Mouse (Mus musculus) kidney, embryonic 15.5 days (tissue): ENCODE measurements around the gene Stk11ip. TPM values are rescaled to one million over a fixed set of nuclear protein-coding genes. Genes with fewer than 3 reads are reported as not detected.
A peak's percentile ranks its signal among the peaks of the same experiment; 100 is the strongest.

Source experiments
- ATAC-seq: fragments of 200-750 bp; cut with Nextera tagmentation; replicated peaks from 2 replicates; pipeline ENCODE4 v1.8.0; 2017; ENCODE audit warnings: moderate TSS enrichment; ENCODE audit not compliant: low FRiP score
- H3K27ac ChIP-seq: fragments of 300-500 bp; sonication (generic); 2 replicates; pipeline ENCODE4 v1.5.1; 2015; ENCODE audit warnings: mild to moderate bottlenecking, inconsistent platforms
- H3K27me3 ChIP-seq: fragments of 300-500 bp; sonication (generic); 2 replicates; pipeline ENCODE4 v1.6.1; 2015; ENCODE audit warnings: inconsistent platforms
- H3K36me3 ChIP-seq: fragments of 300-500 bp; sonication (generic); 2 replicates; pipeline ENCODE4 v1.6.1; 2015; ENCODE audit warnings: inconsistent platforms
- H3K4me1 ChIP-seq: fragments of 300-500 bp; sonication (generic); 2 replicates; pipeline ENCODE4 v1.6.1; 2015; ENCODE audit warnings: inconsistent platforms
- H3K4me2 ChIP-seq: fragments of 300-500 bp; sonication (generic); 2 replicates; pipeline ENCODE4 v1.6.1; 2015; ENCODE audit warnings: moderate library complexity, mild to moderate bottlenecking, inconsistent platforms
- H3K4me3 ChIP-seq: fragments of 300-500 bp; sonication (generic); replicated peaks from 2 replicates; pipeline ENCODE4 v1.5.1; 2015; ENCODE audit warnings: mild to moderate bottlenecking, inconsistent platforms
- H3K9ac ChIP-seq: fragments of 300-500 bp; sonication (generic); 2 replicates; pipeline ENCODE4 v1.6.1; 2015; ENCODE audit warnings: mild to moderate bottlenecking, inconsistent platforms
- H3K9me3 ChIP-seq: fragments of 300-500 bp; sonication (generic); replicated peaks from 2 replicates; pipeline ENCODE4 v1.6.1; 2016; ENCODE audit warnings: inconsistent platforms
- WGBS: fragments of 180-500 bp; shearing (Covaris S2); methylation state at CpG from one replicate; pipeline ENCODE4 v1.1.7; 2015; ENCODE audit warnings: mixed read lengths; 5-methylcytosine and 5-hydroxymethylcytosine counted together
- polyA plus RNA-seq: library from polyadenylated mRNA; unstranded; fragments of >200 nt; fragmentation: Nextera tagmentation; extraction: Ambion mirVana; gene quantifications from 2 replicates; pipeline ENCODE4 v1.2.1, GENCODE M21; 2015

Stk11ip gene
- polyA plus RNA-seq, 1 experiment from 2014 or later: 26.5 TPM

DNA sequence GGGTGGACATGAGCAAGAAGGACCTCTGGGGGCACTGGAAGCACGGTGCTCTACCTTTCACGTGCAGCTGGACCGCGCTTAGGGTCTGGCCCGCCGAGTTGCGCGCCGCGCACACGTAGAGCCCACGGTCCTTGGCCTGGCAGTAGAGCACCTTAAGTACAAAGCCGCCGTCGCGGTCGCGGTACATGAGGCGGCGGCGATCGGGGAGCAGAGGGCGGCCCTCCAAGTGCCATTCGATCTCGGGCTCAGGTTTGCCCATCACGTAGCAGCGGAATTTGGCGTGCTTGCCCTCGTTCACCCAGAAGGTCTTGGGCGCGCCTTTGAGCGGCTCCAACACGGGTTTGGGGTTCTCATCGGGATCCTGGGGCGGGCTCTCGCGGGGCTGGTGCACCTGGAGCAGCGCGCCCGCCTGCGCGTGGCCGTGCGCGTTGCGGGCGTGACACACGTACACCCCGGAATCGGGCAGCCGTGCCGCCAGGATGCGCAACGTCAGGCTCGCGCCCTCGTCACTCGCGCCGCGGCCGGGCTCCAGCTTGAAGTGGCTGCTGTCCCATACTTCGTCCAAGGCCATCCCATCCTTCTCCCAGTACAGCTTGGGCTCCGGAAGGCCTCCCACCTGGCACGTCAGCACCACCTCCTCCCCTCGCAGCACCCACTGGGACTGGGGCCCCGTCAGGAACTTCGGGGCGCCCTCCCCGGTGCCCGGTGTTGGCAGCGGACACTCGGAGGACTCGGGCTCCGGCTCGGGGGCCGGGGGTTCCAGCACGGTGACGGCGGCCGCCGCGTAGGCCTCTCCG, 16.0 kb upstream of the Stk11ip start:
- WGBS: under 1% methylated on average over 84 of the region's 84 CpGs
- peak; percentile 44 for ATAC-seq
- peaks cover 60% of the 10 kb centered on the region for H3K4me1 ChIP-seq

GRCm38 (mm10) chr1:75505956-75506831, 15.1 kb upstream of the Stk11ip start, which contains the start of gene Obsl1:
Gene Obsl1 (minus strand): TSS chr1:75506452.
- peak within 1 kb of the TSS; percentile 98 for H3K27ac ChIP-seq
- no peaks in the 10 kb centered on the region for H3K9me3 ChIP-seq
- H3K4me2 ChIP-seq: peak within 1 kb of the TSS; percentile 86
- H3K4me1 ChIP-seq: peaks cover 68% of the 10 kb centered on the region
- H3K36me3 ChIP-seq: peaks cover 28% of the 10 kb centered on the region
- WGBS: under 1% methylated on average over 65 of the region's 65 CpGs
- H3K4me3 ChIP-seq: peak within 1 kb of the TSS; percentile 88
- peak; percentile 94 for ATAC-seq
- no peaks in the 10 kb centered on the region for H3K27me3 ChIP-seq
- H3K9ac ChIP-seq: peak within 1 kb of the TSS; percentile 92

More for the DNA sequence above, 16.0 kb upstream of the Stk11ip start:
- Histone ChIP-seq H3K4me2 (peak overlapping the region; percentile 86), H3K36me3 (peaks cover 36% of the 10 kb centered on the region), H3K9me3 (no peaks in the 10 kb centered on the region), H3K4me3 (peak overlapping the region; percentile 88), H3K9ac (peak overlapping the region; percentile 92), H3K27me3 (no peaks in the 10 kb centered on the region), H3K27ac (peak overlapping the region; percentile 98)

DNA sequence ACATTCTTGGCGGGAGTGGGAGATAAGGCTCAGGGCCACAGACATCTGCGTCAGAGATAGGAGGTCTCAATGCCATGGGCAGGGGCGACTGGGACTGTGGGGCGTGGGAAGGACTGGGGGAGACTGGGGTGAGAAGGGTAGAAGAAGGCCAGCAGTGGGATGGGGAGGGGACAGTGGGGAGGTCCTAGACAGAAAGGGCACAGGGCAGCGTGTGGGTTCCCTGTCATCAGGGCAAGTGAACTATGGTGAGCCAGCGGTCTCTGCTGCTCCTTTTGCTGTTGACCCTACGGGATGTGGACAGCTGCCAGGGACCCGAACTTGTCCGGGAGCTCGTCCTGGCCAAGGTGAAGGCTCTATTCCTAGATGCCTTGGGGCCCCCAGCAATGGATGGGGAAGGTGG, 14.3 kb upstream of the Stk11ip start, which contains the start of gene Inha:
Inha (plus strand) TSS at position 72 of the 400 bp plus-strand sequence.
- Histone ChIP-seq H3K9ac (peak within 1 kb of the TSS; percentile 92), H3K27ac (peak within 1 kb of the TSS; percentile 98), H3K4me3 (peak within 1 kb of the TSS; percentile 88), H3K4me1 (peaks cover 75% of the 10 kb centered on the region), H3K36me3 (peaks cover 20% of the 10 kb centered on the region), H3K9me3 (no peaks in the 10 kb centered on the region), H3K4me2 (peak within 1 kb of the TSS; percentile 86), H3K27me3 (no peaks in the 10 kb centered on the region)
- 48% methylated on average over 10 of the region's 10 CpGs for WGBS
- ATAC-seq: 0 out of 2 replicates have a peak, but pooled peaks have one; percentile 3

GRCm38 (mm10) chr1:75509586-75509985, 11.7 kb upstream of the Stk11ip start:
- H3K4me2 ChIP-seq: no peak overlapping the region
- WGBS: 60% methylated on average over 20 of the region's 20 CpGs
- no peaks in the 10 kb centered on the region for H3K9me3 ChIP-seq
- H3K9ac ChIP-seq: no peak overlapping the region
- no peak for ATAC-seq
- H3K27me3 ChIP-seq: no peaks in the 10 kb centered on the region
- H3K4me3 ChIP-seq: no peak overlapping the region
- H3K4me1 ChIP-seq: peaks cover 55% of the 10 kb centered on the region
- 0 out of 2 replicates have a peak overlapping the region, but pooled peaks have one; percentile 6 for H3K27ac ChIP-seq
- no peaks in the 10 kb centered on the region for H3K36me3 ChIP-seq

DNA sequence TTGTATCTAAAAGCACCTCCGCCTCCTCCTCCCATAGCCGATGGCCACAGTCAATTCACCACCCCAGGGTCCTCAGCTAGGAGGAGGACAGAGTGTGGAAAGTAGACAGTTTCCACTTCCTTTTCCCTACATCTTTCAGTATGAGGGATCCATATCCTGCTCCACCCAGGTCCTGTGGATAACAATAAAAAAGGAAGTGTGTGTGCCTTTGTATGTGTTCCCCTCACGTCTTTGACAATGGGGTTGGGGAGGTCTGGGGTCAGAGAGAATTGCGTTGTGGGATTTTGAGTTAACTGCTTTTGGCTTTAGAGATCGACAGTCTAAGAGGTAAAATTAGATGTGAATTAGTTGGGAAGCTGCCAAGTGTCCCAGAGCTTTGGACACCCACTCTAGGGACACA, 11.2 kb upstream of the Stk11ip start:
- Histone ChIP-seq H3K27me3 (no peaks in the 10 kb centered on the region), H3K4me3 (no peak overlapping the region), H3K4me1 (peaks cover 50% of the 10 kb centered on the region), H3K27ac (no peak overlapping the region), H3K9ac (no peak overlapping the region), H3K4me2 (no peak overlapping the region), H3K9me3 (no peaks in the 10 kb centered on the region), H3K36me3 (no peaks in the 10 kb centered on the region)
- no peak for ATAC-seq
- WGBS: 78% methylated on average over 5 of the region's 5 CpGs

- H3K4me1 ChIP-seq: peaks cover 44% of the 10 kb centered on the region
- H3K9ac ChIP-seq: no peak overlapping the region
- H3K4me2 ChIP-seq: no peak overlapping the region
- ATAC-seq: no peak; the same call in 1 of the 2 replicates
- H3K36me3 ChIP-seq: no peaks in the 10 kb centered on the region
- H3K9me3 ChIP-seq: no peaks in the 10 kb centered on the region
- 66% methylated on average over 4 of the region's 4 CpGs for WGBS
- peak overlapping the region; percentile 57 for H3K27ac ChIP-seq
- H3K27me3 ChIP-seq: no peaks in the 10 kb centered on the region
- no peak overlapping the region for H3K4me3 ChIP-seq
These were observed 9.7 kb upstream of the Stk11ip start for GRCm38 (mm10) chr1:75511437-75512210.

- ATAC-seq: no peak
- H3K9ac ChIP-seq: no peak overlapping the region
- 91% methylated on average over 3 of the region's 3 CpGs for WGBS
- H3K27ac ChIP-seq: no peak overlapping the region
- H3K9me3 ChIP-seq: no peaks in the 10 kb centered on the region
- H3K4me1 ChIP-seq: peaks cover 35% of the 10 kb centered on the region
- no peak overlapping the region for H3K4me3 ChIP-seq
- no peaks in the 10 kb centered on the region for H3K36me3 ChIP-seq
- no peak overlapping the region for H3K4me2 ChIP-seq
- no peaks in the 10 kb centered on the region for H3K27me3 ChIP-seq
These were observed 8.8 kb upstream of the Stk11ip start for GRCm38 (mm10) chr1:75512550-75512949.

- Histone ChIP-seq H3K4me2 (no peak overlapping the region), H3K4me3 (no peak overlapping the region), H3K9ac (no peak overlapping the region), H3K9me3 (no peaks in the 10 kb centered on the region), H3K27me3 (no peaks in the 10 kb centered on the region), H3K4me1 (peaks cover 21% of the 10 kb centered on the region), H3K27ac (no peak overlapping the region), H3K36me3 (no peaks in the 10 kb centered on the region)
- WGBS: 77% methylated on average over 15 of the region's 15 CpGs
- ATAC-seq: no peak
These were observed 4.5 kb upstream of the Stk11ip start for GRCm38 (mm10) chr1:75516703-75517380.

- Histone ChIP-seq H3K4me3 (no peak overlapping the region), H3K4me2 (no peak overlapping the region), H3K4me1 (peaks cover 30% of the 10 kb centered on the region), H3K36me3 (no peaks in the 10 kb centered on the region), H3K27ac (peak overlapping the region; percentile 64), H3K27me3 (no peaks in the 10 kb centered on the region), H3K9me3 (no peaks in the 10 kb centered on the region), H3K9ac (no peak overlapping the region)
- 69% methylated on average over 3 of the region's 4 CpGs for WGBS
- ATAC-seq: no peak
These were observed 3.3 kb upstream of the Stk11ip start for GRCm38 (mm10) chr1:75517984-75518383.

DNA sequence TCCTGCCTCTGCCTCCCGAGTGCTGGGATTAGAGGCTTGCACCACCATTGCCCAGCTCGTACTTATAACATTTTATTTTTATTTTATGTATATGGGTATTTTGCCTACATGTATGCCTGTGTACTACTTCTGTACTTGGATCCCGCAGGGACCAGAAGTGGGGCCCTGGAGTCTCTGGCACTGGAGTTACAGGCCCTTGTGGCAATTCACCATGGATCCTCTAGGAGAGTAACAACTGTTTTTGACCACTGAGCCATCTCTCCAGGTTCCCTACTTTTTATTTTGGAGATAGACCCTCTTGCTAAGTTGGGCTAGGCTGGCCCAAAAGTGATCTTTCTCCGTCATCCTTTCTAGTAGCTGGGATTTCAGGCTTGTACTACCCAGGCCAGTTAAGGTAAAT, 2.9 kb upstream of the Stk11ip start:
- WGBS: 93% methylated on average over 4 of the region's 4 CpGs
- H3K4me1 ChIP-seq: peaks cover 30% of the 10 kb centered on the region

GRCm38 (mm10) chr1:75519576-75519975, 1.8 kb upstream of the Stk11ip start:
- Histone ChIP-seq H3K9ac (no peak overlapping the region), H3K27me3 (no peaks in the 10 kb centered on the region), H3K36me3 (no peaks in the 10 kb centered on the region), H3K9me3 (no peaks in the 10 kb centered on the region), H3K4me2 (no peak overlapping the region), H3K4me1 (peaks cover 30% of the 10 kb centered on the region), H3K4me3 (no peak overlapping the region), H3K27ac (peak overlapping the region; percentile 96)
- ATAC-seq: no peak
- WGBS: 61% methylated on average over 5 of the region's 5 CpGs

More for the DNA sequence above, 2.9 kb upstream of the Stk11ip start:
- ATAC-seq: no peak
- H3K36me3 ChIP-seq: no peaks in the 10 kb centered on the region
- H3K9me3 ChIP-seq: no peaks in the 10 kb centered on the region
- H3K27me3 ChIP-seq: no peaks in the 10 kb centered on the region
- H3K27ac ChIP-seq: peak overlapping the region; percentile 64
- no peak overlapping the region for H3K9ac ChIP-seq
- H3K4me3 ChIP-seq: no peak overlapping the region
- no peak overlapping the region for H3K4me2 ChIP-seq
